Mouse (Mus musculus) liver, postnatal 0 days (tissue): ENCODE results near the gene Ttc39d.

Experiments used
- CTCF ChIP-seq: sonication (generic); IDR thresholded peaks from 2 replicates; pipeline ENCODE4 v1.5.1; 2016; ENCODE audit warnings: antibody characterized with exemption, low read depth
- EP300 ChIP-seq: IDR thresholded peaks from 2 replicates; pipeline ENCODE4 v1.6.1; 2016; ENCODE audit warnings: antibody characterized with exemption, low read depth, mild to moderate bottlenecking

- TF ChIP-seq CTCF (no peak), EP300 (no peak)
These were observed 49.8 kb upstream of the Ttc39d start for GRCm38 (mm10) chr17:80157489-80157888.
